Mouse (Mus musculus): ENCODE measurements around the gene Ppfibp1. TPM values are rescaled to one million over a fixed set of nuclear protein-coding genes. Genes with fewer than 3 reads are reported as not detected.

Gene Ppfibp1
- polyA plus RNA-seq, 1 experiment from 2014 or later, result 9.7 TPM

DNA sequence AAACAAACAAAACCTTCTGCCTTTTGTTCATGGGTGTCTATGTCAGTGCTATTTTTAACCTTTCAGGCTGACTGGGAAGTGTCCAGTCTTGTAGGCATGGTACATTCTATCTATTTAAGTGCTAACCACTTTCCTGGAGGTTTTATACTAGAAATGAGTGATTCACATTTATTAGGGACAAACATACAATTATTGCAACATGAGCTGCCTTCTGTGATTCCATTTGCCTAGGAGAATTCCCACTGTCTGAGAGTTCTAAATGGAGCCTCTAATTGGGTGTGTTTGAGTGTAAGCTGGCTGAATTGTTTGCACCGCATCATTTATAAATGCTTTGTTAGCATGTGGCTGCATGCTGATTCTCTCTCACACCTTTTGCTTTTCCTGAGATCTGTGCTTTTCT is 27.5 kb downstream of the Ppfibp1 start:
- no peaks in the 10 kb centered on the region for H3K9me3 ChIP-seq (replicated peaks)
- peaks cover 19% of the 10 kb centered on the region for H3K4me1 ChIP-seq (replicated peaks)
- ATAC-seq (ENCODE audit: insufficient read depth), result no peak
- no peak overlapping the region for H3K9ac ChIP-seq
- no peaks in the 10 kb centered on the region for H3K36me3 ChIP-seq (replicated peaks)
- H3K4me3 ChIP-seq (replicated peaks), result no peak overlapping the region
- H3K27ac ChIP-seq (replicated peaks), result no peak overlapping the region
- H3K27me3 ChIP-seq, result no peaks in the 10 kb centered on the region
- 78% methylated on average over 1 of the region's 1 CpGs for WGBS (ENCODE audit: insufficient replicate concordance)
- H3K4me2 ChIP-seq, result no peak overlapping the region

- Histone ChIP-seq H3K36me3 (replicated peaks) (no peaks in the 10 kb centered on the region), H3K27me3 (no peaks in the 10 kb centered on the region), H3K4me1 (replicated peaks) (peaks cover 19% of the 10 kb centered on the region), H3K4me2 (no peak overlapping the region), H3K9ac (no peak overlapping the region), H3K9me3 (replicated peaks) (no peaks in the 10 kb centered on the region), H3K4me3 (replicated peaks) (no peak overlapping the region), H3K27ac (replicated peaks) (no peak overlapping the region)
- ATAC-seq (ENCODE audit: insufficient read depth), result no peak
- 65% methylated on average over 3 of the region's 3 CpGs for WGBS (ENCODE audit: insufficient replicate concordance)
Observed at GRCm38 (mm10) chr6:146917396-146917795, 29.1 kb downstream of the Ppfibp1 start.

DNA sequence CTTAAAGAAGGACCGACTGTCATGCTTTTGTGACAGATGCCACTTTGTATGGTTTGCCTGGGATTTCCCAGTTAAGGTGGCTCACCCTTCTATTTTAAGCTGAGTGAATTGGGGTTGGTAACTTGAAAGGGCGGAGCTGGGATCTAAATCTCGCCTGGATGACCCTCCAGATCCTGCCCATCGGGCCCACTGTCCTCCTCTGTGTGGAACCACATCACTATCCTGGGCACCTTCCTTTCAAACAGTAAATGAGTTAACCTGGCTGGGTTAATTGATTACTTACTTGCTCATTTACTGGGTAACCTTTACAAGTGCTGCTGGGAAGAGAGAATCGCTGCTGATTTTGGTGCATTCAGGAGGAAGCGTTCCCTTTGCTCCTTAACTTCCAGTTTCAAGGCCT is 30.1 kb downstream of the Ppfibp1 start:
- ATAC-seq (ENCODE audit: insufficient read depth), result no peak
- 71% methylated on average over 6 of the region's 6 CpGs for WGBS (ENCODE audit: insufficient replicate concordance)

GRCm38 (mm10) chr6:146926415-146926980 is 38.2 kb downstream of the Ppfibp1 start:
- Histone ChIP-seq H3K27me3 (no peaks in the 10 kb centered on the region), H3K9ac (no peak overlapping the region), H3K4me2 (no peak overlapping the region), H3K9me3 (replicated peaks) (no peaks in the 10 kb centered on the region), H3K4me1 (replicated peaks) (peaks cover 10% of the 10 kb centered on the region; the same call in 1 of the 2 replicates), H3K4me3 (replicated peaks) (no peak overlapping the region), H3K27ac (replicated peaks) (no peak overlapping the region), H3K36me3 (replicated peaks) (no peaks in the 10 kb centered on the region)
- 55% methylated on average over 5 of the region's 5 CpGs for WGBS (ENCODE audit: insufficient replicate concordance)
- peak; percentile 47 for ATAC-seq (ENCODE audit: insufficient read depth)

More for the DNA sequence above, 30.1 kb downstream of the Ppfibp1 start:
- no peaks in the 10 kb centered on the region for H3K9me3 ChIP-seq (replicated peaks)
- H3K4me1 ChIP-seq (replicated peaks), result peaks cover 10% of the 10 kb centered on the region
- no peaks in the 10 kb centered on the region for H3K36me3 ChIP-seq (replicated peaks)
- H3K9ac ChIP-seq, result no peak overlapping the region
- no peak overlapping the region for H3K4me3 ChIP-seq (replicated peaks)
- H3K4me2 ChIP-seq, result no peak overlapping the region
- H3K27me3 ChIP-seq, result no peaks in the 10 kb centered on the region
- H3K27ac ChIP-seq (replicated peaks), result no peak overlapping the region

DNA sequence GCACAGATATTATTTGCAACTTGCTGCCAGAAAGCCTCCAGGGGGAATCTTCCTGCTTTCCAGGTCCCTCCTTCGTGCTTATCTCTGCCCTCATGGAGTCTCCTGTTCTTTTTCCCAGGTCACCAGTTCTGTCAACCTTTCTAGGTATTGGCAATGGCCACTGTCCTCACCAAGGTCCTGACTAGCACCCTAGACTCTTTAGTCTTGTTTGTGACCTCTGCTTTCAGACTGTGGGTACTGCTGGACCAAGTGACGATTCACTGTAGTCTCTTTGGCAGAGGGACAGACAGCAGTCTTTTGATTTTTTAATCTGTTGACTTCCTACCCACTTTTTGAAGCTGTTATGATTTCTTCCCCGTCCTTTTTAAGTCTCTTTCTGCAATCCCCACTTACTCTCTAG is 39.8 kb downstream of the Ppfibp1 start:
- Histone ChIP-seq H3K4me2 (no peak overlapping the region), H3K27me3 (no peaks in the 10 kb centered on the region), H3K9me3 (replicated peaks) (no peaks in the 10 kb centered on the region), H3K4me1 (replicated peaks) (peaks cover 13% of the 10 kb centered on the region), H3K27ac (replicated peaks) (no peak overlapping the region), H3K36me3 (replicated peaks) (no peaks in the 10 kb centered on the region), H3K4me3 (replicated peaks) (no peak overlapping the region), H3K9ac (no peak overlapping the region)
- WGBS (ENCODE audit: insufficient replicate concordance), result 35% methylated on average over 3 of the region's 3 CpGs
- ATAC-seq (ENCODE audit: insufficient read depth), result no peak

- Histone ChIP-seq H3K9me3 (replicated peaks) (no peaks in the 10 kb centered on the region), H3K27me3 (no peaks in the 10 kb centered on the region), H3K27ac (replicated peaks) (no peak overlapping the region), H3K4me3 (replicated peaks) (no peak overlapping the region), H3K36me3 (replicated peaks) (no peaks in the 10 kb centered on the region), H3K9ac (no peak overlapping the region), H3K4me1 (replicated peaks) (peaks cover 16% of the 10 kb centered on the region), H3K4me2 (no peak overlapping the region)
- ATAC-seq (ENCODE audit: insufficient read depth), result no peak
- 73% methylated on average over 2 of the region's 2 CpGs for WGBS (ENCODE audit: insufficient replicate concordance)
Observed at GRCm38 (mm10) chr6:146929031-146929430, 40.7 kb downstream of the Ppfibp1 start.

DNA sequence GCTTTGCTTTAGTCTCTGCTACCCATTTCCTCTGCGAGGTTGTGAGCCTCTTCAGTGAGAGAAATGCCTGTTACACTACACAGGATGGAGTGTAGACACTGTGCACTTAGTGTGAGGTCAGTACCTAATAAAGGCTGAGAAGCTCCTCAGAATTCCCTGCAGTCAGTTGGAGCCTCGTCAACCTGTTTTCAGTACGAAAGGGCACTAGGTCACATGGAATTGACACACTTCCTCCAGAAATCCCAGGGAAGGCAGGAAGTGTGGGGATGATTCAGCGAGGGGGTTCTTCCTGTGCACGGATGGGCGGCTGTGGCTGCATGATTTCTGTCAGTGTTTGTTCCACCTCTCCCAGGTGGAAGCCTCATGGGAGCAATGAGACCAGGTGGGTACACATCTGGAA is 44.8 kb downstream of the Ppfibp1 start:
- Histone ChIP-seq H3K27me3 (no peaks in the 10 kb centered on the region), H3K4me3 (replicated peaks) (no peak overlapping the region), H3K9ac (no peak overlapping the region), H3K9me3 (replicated peaks) (no peaks in the 10 kb centered on the region), H3K27ac (replicated peaks) (no peak overlapping the region), H3K36me3 (replicated peaks) (no peaks in the 10 kb centered on the region), H3K4me1 (replicated peaks) (peaks cover 6% of the 10 kb centered on the region; the same call in 1 of the 2 replicates), H3K4me2 (no peak overlapping the region)
- 31% methylated on average over 6 of the region's 6 CpGs for WGBS (ENCODE audit: insufficient replicate concordance)
- ATAC-seq (ENCODE audit: insufficient read depth), result peak; percentile 22; the same call in 1 of the 2 replicates

DNA sequence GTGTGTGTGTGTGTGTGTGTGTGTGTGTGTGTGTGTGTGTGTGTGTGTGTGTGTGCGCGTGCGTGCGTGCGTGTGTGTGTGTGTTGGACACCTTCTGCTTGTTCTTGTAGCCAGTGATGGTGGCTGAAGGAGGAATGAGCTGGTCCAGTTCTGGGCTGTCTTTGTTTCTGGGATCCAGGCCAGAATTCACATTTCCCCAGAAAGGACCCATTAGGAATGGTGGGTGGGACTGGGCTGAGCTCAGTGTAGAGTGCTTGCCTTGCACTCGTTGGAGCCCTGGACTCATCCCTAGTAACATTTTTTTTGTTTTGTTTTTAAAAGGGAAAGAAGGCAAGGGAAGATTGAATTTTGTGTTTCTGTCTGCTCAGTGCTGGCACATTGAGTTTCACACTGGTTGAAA is 47.7 kb downstream of the Ppfibp1 start:
- Histone ChIP-seq H3K4me1 (replicated peaks) (peaks cover 6% of the 10 kb centered on the region; the same call in 1 of the 2 replicates), H3K27ac (replicated peaks) (no peak overlapping the region), H3K27me3 (no peaks in the 10 kb centered on the region), H3K4me3 (replicated peaks) (no peak overlapping the region), H3K4me2 (no peak overlapping the region), H3K36me3 (replicated peaks) (no peaks in the 10 kb centered on the region), H3K9me3 (replicated peaks) (no peaks in the 10 kb centered on the region), H3K9ac (no peak overlapping the region)
- 82% methylated on average over 6 of the region's 6 CpGs for WGBS (ENCODE audit: insufficient replicate concordance)
- no peak for ATAC-seq (ENCODE audit: insufficient read depth)

DNA sequence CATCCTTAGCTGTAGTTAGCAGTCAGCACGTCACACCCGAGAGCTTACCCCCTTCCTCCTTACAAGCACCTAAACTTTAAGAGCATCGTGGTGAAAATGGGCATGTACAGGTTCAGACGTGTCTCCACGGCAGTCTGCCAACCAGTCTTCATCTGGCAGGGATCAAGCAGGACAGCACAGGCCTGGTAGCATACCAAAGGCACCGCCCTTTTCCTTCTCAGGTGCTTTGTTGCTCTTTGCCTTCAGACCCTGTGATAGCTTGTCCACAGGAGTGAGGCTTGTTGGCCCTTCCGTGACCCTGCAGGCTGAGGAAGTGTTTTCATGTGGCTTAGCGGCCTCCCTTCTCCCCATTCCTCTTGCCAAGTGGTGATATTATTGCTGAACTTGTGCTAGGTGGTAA is 50.7 kb downstream of the Ppfibp1 start:
- Histone ChIP-seq H3K4me2 (no peak overlapping the region), H3K36me3 (replicated peaks) (no peaks in the 10 kb centered on the region), H3K9me3 (replicated peaks) (no peaks in the 10 kb centered on the region), H3K9ac (no peak overlapping the region), H3K4me1 (replicated peaks) (no peaks in the 10 kb centered on the region), H3K27me3 (no peaks in the 10 kb centered on the region), H3K4me3 (replicated peaks) (no peak overlapping the region), H3K27ac (replicated peaks) (no peak overlapping the region)
- 72% methylated on average over 8 of the region's 8 CpGs for WGBS (ENCODE audit: insufficient replicate concordance)
- no peak for ATAC-seq (ENCODE audit: insufficient read depth)

DNA sequence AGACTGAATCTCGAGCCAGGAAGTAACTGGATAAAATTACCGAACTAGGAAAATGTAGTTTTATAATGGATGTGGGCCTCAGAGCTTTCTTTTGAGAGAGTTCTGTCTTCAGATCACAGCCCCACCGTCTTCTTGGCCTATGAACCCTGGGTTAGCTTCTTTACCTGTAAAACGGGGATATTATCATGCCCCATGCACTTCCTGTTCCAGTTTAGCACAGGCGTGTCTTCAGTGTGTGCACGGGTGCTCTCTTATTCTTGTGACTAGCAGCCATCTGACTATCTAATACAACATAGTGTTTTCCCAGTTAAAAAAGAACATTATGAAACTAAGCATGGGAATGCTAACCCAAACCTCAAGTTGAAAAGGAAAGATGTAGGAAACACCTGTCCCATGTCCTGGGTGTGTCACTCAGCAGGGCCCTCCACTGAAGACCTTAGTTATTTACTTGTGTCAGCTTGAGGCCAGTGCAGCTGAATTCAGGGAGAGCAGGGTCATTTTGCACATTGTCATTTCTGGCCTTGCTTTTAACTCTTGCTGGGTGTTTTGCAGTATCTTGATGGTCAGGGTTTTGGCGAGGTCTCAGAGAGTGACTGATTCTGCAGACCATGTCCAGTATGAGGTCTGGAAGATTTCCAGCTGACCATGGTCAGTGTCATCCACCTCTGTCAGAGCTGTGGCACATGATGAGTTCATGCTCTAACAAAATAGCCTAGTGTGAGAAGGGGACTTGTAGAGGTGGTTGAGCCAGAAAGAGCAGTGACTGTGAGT is 53.4 kb downstream of the Ppfibp1 start:
- H3K27ac ChIP-seq (replicated peaks), result no peak overlapping the region
- H3K4me2 ChIP-seq, result no peak overlapping the region
- WGBS (ENCODE audit: insufficient replicate concordance), result 50% methylated on average over 7 of the region's 7 CpGs
- no peaks in the 10 kb centered on the region for H3K27me3 ChIP-seq
- H3K4me3 ChIP-seq (replicated peaks), result no peak overlapping the region
- H3K9me3 ChIP-seq (replicated peaks), result no peaks in the 10 kb centered on the region
- peaks cover 22% of the 10 kb centered on the region for H3K4me1 ChIP-seq (replicated peaks)
- no peaks in the 10 kb centered on the region for H3K36me3 ChIP-seq (replicated peaks)
- no peak overlapping the region for H3K9ac ChIP-seq
- ATAC-seq (ENCODE audit: insufficient read depth), result no peak

GRCm38 (mm10) chr6:146944009-146944408 is 55.7 kb downstream of the Ppfibp1 start:
- H3K9ac ChIP-seq, result no peak overlapping the region
- H3K27me3 ChIP-seq, result no peaks in the 10 kb centered on the region
- peaks cover 38% of the 10 kb centered on the region for H3K4me1 ChIP-seq (replicated peaks)
- H3K4me3 ChIP-seq (replicated peaks), result no peak overlapping the region
- no peak overlapping the region for H3K27ac ChIP-seq (replicated peaks)
- no peak overlapping the region for H3K4me2 ChIP-seq
- no peaks in the 10 kb centered on the region for H3K36me3 ChIP-seq (replicated peaks)
- no peak for ATAC-seq (ENCODE audit: insufficient read depth)
- no peaks in the 10 kb centered on the region for H3K9me3 ChIP-seq (replicated peaks)
